Mouse (Mus musculus) cerebellum, postnatal 25 days (tissue): ENCODE measurements around the gene Zfp821.

Experiments used
- DNase-seq, 2 experiments: peaks; one replicate each; pipeline ENCODE4 v3.0.0; 2021; ENCODE audit warnings: mixed read lengths in 2 of 2

Gene Zfp821

GRCm38 (mm10) chr8:109705320-109706075, at the start of gene Zfp821:
Zfp821 (plus strand) TSS chr8:109705546.
- peak; percentile 95 to 99 for DNase-seq

DNA sequence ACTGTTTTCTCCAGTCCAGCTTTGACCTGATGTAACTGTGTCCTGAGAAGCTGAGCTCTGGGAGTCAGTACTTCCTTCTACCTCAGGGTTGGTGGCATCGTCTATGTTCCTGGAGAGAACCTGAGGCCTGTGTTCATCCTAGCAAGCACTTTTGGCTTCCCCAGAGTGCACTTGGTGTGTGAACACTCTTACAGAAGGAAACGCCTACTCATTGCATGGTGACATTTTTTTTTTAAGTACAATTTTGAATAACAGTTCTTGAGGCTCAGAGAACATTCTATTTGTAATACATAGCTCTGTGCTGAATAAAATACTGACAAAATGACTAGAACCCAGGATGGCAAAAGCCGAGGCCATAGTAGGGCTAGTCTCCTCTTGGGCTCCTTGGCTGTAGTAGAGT, 48.5 kb upstream of the Zfp821 start:
- no peak for DNase-seq

GRCm38 (mm10) chr8:109662328-109662727, 43.0 kb upstream of the Zfp821 start:
- no peak for DNase-seq

GRCm38 (mm10) chr8:109666616-109667015, 38.7 kb upstream of the Zfp821 start:
- DNase-seq = no peak

DNA sequence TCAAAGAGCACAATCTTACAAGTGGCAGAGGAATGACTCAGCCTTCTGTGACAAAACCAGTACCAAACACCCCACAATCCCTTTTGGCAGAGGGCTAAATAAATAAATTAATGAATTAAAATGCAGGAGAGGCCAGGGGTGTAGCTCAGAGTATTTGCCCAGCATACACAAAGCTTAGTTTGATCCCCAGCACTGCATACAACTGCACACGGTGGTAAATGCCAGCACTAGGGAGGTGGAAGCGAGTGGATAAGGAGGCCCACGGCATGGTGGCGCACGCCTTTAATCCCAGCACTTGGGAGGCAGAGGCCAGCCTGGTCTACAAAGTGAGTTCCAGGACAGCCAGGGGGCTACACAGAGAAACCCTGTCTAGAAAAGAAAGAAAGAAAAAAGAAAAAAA, 32.7 kb upstream of the Zfp821 start:
- DNase-seq = no peak

DNA sequence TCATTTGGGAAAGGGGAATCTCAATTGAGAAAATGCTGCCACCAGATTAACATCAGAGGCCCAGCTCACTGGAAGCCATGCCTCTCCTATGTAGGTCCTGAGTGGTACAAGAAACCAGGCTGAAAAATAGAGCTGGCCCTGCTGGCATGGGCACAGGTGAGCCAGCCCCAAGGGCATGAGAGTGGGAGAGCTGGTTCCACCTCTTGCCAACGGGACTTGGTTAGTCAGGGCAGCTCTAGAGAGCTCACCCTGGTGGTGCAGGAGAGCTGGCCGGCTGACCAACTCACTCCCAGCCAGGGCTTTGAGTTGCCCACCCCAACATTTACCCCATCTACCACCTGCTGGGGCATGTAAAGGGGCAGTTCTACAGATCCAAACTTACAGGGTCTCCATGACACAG, 31.8 kb upstream of the Zfp821 start:
- no peak for DNase-seq

- no peak for DNase-seq
Measured at GRCm38 (mm10) chr8:109675896-109676643, 29.3 kb upstream of the Zfp821 start.

- no peak for DNase-seq
Measured at GRCm38 (mm10) chr8:109681535-109681934, 23.8 kb upstream of the Zfp821 start.

- DNase-seq = no peak
Measured at GRCm38 (mm10) chr8:109682120-109682519, 23.2 kb upstream of the Zfp821 start.

- no peak for DNase-seq
Measured at GRCm38 (mm10) chr8:109687248-109687647, 18.1 kb upstream of the Zfp821 start.

DNA sequence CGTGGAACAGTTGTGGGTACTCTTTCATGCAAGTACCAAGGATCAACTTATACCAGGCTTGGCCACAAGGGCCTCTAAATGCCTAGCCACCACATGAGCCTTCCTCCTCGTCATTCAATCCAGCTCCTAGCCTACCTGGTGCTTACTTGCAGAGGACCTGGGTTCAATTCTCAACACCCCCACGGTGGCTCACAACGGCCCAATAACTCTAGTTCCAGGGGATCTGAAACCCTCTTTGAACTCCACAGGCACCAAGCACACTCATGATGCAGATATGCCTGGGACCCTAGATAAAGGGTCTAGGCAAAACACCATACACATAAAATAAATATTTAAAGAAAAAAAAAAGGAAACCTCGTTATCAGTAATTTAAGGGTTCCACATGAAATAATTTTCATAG, 13.6 kb upstream of the Zfp821 start:
- DNase-seq = peak; percentile 23 to 28

- no peak for DNase-seq
Measured at GRCm38 (mm10) chr8:109692443-109693145, 12.8 kb upstream of the Zfp821 start.

DNA sequence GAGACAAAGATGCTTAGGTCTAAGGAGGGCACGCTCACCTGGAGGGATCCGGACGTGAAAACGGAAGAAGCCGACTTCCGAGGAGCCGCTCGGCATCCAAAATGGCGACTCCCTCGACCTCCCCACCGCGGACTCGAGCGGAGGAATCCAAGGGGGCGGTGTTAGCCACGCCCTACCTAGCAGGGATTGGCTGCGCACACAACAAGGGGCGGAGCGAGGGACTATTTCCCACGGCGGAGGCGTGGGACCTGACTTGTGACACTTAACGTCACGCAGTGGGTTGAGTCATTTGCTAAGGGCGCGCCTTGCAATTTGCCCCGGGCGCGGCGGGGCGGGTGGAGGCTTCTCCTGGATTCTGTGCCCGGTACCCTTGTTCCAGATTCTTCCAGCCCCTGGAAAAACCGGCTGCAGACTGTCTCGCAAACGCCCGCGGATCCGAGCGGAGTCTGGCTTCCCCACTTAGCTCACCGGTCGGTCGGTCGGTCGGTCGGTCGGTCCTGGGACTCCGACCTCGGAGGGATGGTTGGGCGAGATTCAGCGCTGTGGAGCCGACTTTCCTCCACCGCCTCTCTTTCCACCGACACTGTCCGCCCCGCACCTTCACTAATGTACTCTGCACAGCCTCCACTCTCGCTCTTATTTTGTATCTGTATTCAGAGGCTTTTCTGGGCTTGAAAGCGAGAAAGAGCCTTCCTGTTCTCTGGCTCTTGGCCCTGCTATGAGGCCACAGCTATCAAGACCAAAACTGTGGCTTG, 12.0 kb upstream of the Zfp821 start, which contains the start of gene Ist1:
Gene Ist1, minus strand, starts transcription at position 115 of the 755 bp plus-strand sequence.
- peak; percentile 98 to 99 for DNase-seq

- DNase-seq = no peak
Measured at GRCm38 (mm10) chr8:109694154-109694553, 11.2 kb upstream of the Zfp821 start.

DNA sequence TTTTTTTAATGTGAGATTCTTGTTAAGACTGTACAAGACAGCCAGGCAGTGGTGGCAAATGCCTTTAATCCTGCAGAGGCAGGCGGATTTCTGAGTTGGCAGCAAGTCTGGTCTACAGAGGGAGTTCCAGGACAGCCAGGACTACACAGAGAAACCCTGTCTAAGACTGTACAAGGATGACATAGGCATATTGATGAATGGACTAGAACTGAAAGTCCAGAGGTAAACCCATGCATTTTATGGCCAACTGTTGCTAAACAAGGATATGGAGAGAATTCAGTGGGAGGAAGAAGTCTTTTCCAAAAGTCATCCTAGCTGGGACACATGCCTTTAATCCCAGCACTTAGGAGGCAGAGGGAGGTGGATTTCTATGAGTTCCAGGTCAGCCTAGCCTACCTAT, 7.6 kb upstream of the Zfp821 start:
- DNase-seq = no peak

DNA sequence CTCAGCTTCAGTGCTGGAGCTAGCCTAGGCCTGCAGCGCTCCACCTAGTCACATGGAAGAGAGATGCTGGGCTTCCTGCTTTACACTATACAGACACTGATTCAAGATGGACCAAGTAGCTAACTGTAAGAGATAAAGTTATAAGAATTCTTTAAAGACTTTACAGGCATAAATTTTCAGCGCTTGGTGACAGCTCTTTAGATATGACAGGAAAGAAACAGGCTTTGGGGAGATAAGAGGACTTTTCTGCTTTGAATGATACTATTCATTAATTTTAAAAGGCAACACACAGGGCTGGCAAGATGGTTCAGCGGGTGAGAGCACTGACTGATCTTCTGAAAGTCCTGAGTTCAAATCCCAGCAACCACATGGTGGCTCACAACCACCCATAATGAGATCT, 6.9 kb upstream of the Zfp821 start:
- DNase-seq = no peak

DNA sequence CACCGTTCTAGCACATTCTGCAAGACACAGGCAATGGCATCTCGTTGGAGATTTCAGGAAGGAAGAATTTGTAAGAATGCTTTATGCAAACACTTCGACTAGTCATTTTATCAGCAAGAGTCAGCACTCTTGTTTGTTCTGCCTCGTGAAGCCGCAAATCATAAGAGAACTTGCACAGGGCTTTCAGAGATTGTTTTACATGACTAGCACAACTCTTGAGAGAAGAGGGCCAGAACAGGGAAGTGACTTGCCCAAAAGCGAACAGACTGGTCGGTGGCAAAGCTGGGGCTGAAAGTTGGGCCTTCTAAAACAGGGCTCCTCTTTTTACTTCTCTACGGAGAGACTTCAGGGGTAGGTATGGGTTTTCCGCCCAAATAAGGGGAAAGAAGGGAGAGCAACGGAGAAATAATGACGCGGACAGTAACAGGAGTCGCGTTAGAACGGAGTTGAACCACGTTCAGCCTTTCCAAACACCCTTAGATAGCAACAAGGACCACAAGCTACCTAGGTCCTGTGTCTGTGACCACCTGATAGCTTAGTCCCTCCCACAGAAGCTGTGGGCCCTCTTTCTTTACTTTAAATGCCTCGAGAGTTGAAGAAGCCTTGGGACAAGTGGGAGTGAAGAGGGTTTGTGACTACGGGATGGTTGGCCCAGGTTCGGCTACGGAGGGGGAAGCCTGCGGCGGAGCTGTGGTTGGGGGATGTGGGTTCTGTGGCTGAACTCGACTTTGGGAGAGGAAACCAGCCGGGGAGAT, 604 bp upstream of the Zfp821 start:
- DNase-seq = no peak

DNA sequence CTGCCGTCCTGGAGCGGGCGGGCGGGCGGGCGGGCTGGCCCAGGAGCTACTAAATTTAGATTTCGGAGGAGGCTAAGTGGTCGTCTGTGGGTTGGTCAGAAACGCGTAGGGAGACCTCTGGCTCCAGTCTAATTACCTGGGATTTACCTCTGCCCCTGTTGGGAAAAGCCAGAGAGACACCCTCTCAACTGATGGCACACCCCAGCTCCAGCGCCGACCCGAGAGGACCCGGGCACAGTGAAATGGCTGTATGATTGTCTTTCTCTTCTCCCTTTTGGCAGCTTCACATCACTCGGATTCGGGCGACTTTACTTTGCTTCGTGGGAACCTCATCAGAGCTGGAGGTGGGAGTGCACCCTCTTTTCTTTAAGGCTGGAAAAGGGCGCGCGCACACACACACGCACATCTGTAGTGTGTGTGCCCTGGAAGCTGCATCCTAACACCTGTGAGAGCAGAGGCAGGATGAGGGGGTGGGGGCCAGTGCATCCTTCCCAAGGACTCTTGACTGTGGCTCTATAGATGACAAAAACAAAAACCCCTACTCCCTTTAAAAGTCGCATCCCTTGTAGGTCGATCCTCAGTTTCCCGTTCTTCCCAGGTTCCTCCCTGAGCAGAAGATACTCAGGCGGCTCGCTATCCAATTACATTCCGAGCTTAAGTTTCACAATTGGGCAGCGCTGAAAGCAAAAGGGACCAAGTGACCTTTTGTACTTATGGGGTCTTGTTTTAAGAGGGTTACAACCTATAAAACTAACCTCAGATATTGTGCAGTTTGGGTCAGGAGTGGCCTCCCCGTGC, 929 bp downstream of the Zfp821 start:
- DNase-seq = no peak

GRCm38 (mm10) chr8:109706874-109707237, 1.5 kb downstream of the Zfp821 start:
- DNase-seq = peak; percentile 80 to 89

- DNase-seq = no peak
Measured at GRCm38 (mm10) chr8:109707921-109708320, 2.6 kb downstream of the Zfp821 start.

- no peak for DNase-seq
Measured at GRCm38 (mm10) chr8:109712521-109712920, 7.2 kb downstream of the Zfp821 start.
